Mouse (Mus musculus) heart, postnatal 10 days (tissue): Measurements from ENCODE around the gene Rac3. TPM values are rescaled to one million over a fixed set of nuclear protein-coding genes. Genes with fewer than 3 reads are reported as not detected.
"Not testable (repeated sequence)": the region's sequence is repeated elsewhere in the genome, so short reads cannot be mapped to it uniquely, and the experiment has no call there.

Experiments used
- DNase-seq, 2 experiments: peaks; one replicate each; pipeline ENCODE4 v3.0.0; 2021
- intact Hi-C: fragments of 180-260 bp; cut with DNase I; formaldehyde crosslinking; loops from one replicate; pipeline ENCODE4 v1.15.1; 2025
- total RNA-seq, 2 experiments: library from RNA; stranded (reverse); gene quantifications; 2 replicates each; pipeline ENCODE4 v1.2.3; 2021

The Rac3 gene
- 1 to 10 TPM; 1.4 to 1.7 TPM for total RNA-seq

DNA sequence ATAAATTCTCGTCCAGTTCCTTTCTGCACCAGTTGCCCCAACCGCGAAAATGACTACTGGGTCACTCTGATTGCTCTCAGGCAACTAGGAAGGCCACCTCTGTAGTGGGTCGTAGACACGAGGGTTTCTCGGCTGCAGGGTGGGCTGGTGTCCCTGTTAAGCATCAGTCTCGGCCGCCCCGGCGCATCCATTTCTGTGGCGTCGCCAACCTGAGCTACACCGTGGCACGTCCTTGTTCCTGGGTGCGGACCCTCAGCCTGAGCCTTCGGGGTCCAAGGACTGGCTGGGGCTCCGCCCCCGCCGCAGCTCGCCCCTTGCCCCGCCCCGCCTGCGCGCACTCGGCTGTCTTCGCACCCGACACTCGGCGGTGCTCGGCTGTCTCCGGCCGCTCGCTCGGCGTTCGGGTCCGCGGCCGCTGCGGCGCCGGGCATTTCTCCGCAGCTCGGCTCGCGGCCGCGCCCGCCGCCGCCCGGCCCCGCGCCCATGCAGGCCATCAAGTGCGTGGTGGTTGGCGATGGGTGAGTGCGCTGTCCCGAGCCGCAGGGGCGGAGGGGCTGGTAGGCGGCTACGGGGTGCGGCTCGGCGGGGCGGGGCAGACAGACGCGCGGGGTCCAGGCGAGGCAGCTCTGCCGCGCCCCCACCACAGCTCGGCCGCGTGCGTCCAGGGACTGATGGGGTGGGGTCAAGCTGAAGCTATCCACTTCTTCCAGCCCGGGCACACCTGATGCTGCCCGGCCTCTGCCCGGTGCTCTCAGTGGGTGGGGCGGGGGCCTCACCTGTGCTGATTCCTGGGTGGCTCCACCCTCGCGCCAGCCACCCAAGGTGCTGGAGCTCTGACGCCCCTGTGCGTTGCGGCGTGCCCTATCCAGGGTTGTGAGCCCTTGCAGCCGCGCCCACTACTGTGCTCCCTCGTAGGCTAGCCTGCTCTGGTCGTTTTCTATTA lies at the start of gene Rac3:
Gene Rac3, plus strand, starts transcription at position 347 of the 943 bp plus-strand sequence.
- intact Hi-C loops, result loop anchor here (2.0 to 10.0 kb wide), 2 partner anchors 25 to 323 kb away; no protein-coding TSS in a partner anchor
- peak; percentile 64 to 66 for DNase-seq

DNA sequence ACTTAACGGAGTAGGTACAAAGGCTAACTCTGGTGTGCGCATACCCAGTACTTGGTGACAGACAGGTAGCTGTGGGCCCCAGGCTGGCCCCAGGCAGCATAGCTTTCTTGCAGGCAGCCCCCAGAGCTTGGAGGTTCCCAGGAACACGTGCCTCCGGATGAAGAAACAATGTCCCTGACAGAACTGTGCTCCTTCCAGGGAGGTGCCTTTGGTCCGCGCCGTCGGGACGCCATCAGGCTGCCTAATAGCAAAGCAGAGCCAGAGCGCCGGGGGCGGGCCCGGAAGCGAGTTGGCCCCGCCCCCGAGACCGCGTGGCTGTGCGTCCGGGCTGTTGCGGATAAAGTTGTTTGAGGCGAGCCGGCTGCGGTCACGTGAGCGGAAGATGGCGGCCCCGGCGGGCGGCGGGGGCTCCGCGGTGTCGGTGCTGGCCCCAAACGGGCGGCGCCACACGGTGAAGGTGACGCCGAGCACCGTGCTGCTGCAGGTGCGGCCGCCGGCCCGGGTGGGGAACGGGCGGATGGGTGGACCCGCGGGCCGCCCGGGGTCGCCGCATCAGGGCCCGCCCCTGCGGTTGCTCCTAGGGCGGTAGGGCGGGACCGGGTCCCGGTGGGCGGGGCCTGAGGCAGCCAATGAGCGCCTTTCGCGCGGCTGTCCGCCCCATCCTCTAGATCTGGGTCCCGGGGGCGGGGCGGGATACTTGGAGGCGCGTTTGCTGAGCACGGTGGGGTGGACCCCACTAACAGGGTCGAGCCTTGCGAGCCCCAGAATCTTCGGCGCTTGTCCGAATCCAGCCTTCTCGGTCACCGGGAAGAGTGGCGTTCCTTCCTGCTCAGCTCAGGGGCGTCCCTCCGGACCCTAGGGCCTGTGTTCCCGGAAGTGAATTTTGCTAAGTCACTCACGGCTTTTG lies 48.3 kb upstream of the Rac3 start, which contains the start of gene Aspscr1:
Gene Aspscr1, plus strand, starts transcription at position 287 of the 907 bp plus-strand sequence.
- intact Hi-C loops, result no loop called here

DNA sequence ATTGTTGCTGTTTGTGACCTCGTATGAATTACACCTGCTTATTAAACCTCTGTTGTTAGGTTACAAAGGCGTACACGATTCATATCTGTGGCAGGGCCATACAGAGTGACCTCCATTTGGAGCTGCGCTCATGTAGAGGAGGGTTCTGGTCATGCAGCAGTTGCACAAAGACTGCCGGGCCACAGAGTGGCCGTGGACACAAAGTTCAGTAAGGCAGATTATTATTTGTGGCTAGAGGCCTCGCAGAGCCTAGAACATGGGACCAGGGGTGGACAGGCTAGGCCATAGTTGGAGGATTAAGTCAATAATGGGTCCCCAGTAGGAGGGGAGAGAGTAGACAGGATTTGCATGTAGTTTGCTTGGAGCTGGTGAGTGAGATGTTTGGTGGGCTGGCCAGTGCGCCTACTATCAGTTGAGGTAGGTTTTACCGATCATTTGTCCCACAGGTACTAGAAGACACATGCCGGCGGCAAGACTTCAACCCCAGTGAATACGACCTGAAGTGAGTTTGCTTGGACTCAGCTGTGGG lies 47.6 kb upstream of the Rac3 start:
- no peak for DNase-seq
- intact Hi-C loops, result no loop called here

More for the DNA sequence above, 48.3 kb upstream of the Rac3 start, which contains the start of gene Aspscr1:
- DNase-seq, result peak; percentile 95 to 97

DNA sequence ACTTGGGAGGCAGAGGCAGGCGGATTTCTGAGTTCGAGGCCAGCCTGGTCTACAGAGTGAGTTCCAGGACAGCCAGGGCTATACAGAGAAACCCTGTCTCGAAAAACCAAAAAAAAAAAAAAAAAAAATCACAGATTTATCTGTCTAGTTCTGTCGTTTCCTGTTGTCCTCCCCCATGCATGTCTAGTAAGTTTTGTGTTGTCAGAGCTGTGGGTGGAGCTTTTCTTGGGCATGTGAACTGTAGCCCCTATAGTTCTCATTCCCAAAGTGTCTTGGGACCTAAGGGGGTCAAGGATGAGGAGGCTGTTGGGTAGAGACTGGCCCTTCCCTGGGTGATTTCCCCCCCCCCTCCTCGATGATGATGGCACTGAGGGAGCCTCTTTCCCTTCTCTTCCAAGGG lies 45.4 kb upstream of the Rac3 start:
- intact Hi-C loops, result not testable (repeated sequence)

DNA sequence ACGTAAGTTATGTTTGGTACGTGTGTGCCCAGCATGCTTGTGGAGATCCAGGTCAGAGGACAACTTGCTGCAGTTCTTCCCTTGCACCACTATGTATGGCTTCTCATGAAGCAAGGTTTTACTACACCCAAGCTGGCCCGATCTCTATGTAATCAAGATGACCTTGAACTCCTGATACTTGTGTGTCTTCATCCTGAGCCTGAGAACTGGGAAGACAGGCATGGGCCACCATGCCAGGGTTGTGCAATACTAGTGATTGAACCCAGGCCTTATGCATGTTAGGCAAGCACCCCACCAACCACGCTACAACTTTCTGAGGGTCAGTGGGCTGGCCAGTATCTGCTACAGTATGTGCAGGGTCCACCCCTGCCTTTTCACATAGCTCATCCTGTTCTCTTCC lies 44.3 kb upstream of the Rac3 start:
- DNase-seq, result no peak
- intact Hi-C loops, result no loop called here

More for the DNA sequence above, 45.4 kb upstream of the Rac3 start:
- not testable (repeated sequence) for DNase-seq

DNA sequence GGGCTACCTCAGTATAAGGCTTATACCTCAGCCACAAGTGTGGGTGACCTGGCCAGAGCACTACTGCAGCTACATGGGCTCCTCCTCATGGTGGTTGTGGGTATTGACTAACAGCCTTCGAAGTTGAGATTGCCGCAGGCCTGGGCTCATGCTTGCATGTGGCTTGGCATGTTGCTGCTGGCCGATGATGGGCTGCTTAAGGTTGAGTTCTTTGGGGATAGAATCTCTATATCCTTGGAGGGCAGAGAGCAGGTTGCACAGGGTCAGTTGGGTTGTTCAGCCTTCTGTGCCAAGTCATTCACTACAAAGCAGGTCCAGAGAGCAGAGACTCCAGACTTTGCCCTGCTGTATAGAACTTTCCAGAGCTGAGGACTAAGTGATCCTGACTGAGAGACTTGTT lies 41.4 kb upstream of the Rac3 start:
- intact Hi-C loops, result loop anchor here (2.0 kb wide), 1 partner anchor 21 kb away; no protein-coding TSS in a partner anchor
- DNase-seq, result peak in 1 of 2 experiments; percentile 52

DNA sequence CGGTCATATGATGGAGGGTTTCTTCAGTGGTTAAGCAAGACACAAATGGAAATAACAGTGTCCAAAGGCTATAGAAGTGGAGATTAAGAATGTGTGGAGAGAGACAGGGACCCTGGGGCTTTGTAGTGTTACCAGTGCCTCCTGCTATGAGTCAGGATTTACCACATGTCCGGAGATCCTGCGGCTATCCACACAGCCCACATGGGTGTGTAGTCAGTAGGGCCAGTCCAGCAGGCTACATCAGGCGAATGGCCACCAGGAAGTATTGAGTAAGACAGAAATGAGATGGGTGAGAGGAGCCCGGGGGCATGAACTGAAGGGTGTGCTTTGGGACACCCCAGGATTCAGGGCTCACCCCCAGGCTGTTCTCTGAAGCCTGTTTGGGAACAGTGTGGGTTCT lies 38.6 kb upstream of the Rac3 start:
- intact Hi-C loops, result no loop called here
- no peak for DNase-seq

DNA sequence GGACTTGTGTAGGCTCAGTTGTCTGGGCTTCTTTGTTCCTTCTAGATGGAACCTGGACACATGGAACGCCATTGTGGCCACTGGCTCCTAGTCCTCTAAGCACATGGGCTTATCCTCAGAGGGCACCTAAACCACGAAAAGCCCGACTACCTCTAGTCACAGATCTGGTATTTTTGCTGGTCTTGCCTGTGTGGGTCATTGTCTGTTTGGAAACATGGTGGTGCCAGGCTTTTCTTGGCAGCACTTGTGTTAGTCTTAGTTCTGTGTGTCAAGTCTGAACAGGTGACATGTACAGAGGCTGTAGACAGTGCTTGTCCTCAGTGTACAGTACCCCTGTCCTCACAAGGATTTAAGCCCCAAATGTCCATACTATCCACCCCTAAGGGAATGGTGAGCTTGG lies 37.7 kb upstream of the Rac3 start:
- intact Hi-C loops, result no loop called here
- no peak for DNase-seq

DNA sequence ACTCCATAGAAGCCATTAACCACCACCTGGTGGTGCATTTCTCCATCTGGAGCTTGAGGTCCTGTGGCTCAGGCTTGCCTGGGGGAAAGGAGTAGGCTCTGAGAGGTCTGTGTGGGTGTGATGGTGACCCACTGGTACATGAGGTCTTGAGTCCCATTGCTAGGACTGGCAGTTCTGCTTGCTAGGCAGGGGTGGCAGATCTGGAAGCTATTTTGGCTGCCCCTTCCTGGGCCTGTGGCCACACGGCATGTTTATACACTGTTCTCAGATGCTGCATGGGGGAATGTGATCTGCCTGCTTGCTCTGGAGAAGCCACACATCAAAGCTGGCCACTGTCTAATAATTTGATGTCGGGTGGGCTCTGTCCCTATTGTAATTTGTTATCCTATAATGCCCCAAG lies 37.2 kb upstream of the Rac3 start:
- DNase-seq, result no peak
- intact Hi-C loops, result no loop called here

DNA sequence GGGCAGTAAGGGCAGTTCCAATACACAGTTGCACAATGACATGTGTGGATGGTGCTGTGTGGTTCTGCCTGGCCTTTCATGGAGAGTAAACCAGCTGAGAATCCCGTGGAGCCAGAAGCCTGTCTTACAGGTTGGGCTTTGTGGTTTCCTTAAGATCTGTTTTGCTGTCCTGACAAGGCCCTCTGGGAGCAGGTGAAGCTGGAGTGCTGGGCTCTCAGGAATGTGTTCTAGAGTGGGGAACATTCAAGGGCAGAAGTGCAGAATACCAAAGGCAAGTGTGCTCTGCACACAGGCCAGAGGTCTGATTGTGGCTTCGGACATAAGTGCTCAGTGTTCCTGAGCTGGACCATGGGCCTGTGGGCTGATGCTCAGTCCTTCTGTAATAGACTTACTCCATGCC lies 36.6 kb upstream of the Rac3 start:
- intact Hi-C loops, result no loop called here
- DNase-seq, result no peak

DNA sequence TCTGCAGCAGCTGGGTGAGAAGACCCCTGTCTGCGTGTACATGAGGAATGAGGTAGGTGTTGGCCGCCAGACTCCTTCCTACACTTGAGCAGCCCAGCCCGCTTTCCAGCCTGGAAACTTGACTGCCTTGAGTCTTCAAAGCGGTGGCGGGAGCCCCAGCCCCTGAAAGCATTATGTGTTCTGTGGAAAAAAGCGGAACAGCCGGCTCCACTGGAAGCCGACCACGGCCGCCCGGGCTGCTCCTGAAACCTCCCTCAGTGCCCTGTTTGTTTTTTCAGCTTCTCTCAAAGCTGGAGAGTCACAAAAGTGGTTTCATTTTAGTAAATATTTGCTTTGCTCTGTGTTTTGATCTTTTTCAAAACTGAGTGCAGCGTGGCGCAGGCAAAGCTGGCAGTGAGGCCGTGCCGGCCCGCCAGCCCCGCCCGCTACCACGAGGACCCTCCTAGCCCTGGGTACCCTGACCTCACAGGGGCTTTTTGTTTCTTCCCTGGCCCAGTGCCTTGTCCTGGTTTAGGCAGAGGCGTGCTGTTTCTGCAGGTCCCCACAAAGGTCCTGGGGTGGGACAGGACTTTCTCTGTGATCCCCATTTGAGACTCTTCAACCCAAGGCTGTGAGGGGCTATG lies 34.5 kb upstream of the Rac3 start:
- no peak for DNase-seq
- intact Hi-C loops, result no loop called here

DNA sequence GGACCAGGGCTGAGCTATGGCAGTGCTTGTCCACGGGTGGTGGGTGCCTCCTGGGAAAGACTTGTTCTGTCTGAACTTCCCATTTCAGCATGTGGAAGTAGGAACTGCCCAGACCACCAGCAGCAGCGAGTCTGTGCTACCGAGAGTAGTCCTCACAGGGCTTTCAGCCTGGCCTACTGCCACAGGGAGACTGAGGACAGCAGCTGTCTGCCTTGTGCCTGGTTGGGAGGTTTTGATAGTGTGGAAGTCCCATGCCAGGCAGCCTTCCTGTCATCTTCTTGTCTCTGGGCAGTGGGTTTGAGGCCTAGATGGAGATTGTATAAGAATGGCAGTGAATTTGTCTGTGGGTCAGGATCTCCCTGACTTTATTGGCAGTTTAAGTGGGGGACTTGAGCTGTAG lies 31.9 kb upstream of the Rac3 start:
- no peak for DNase-seq
- intact Hi-C loops, result no loop called here

DNA sequence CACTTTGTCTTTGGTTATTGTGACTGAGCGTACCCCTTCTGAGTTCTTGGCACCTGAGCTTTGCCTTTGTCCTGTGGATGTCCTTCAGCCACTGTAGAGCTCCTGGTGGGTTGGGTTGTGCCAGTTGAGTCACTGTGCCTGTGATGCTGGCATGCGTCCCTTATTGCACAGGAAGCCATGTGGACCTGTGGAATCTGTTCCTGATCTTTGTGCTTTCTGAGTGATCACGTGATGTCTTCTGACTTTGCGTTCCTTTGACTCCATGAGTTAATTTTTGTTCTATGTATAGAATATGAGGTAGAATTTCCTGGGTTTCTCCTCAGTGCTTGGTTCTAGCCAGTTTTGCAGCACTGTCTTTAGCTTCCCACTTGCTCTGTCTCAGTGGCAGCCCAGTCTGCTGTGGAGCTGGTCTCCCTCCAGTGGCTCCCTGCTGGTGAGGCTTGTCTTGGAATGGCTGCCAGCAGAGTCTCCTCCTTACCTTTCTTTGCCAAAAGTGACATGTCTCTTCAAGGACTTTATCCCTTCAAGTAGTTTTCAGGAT lies 28.7 kb upstream of the Rac3 start:
- intact Hi-C loops, result no loop called here
- peak; percentile 45 to 54 for DNase-seq

DNA sequence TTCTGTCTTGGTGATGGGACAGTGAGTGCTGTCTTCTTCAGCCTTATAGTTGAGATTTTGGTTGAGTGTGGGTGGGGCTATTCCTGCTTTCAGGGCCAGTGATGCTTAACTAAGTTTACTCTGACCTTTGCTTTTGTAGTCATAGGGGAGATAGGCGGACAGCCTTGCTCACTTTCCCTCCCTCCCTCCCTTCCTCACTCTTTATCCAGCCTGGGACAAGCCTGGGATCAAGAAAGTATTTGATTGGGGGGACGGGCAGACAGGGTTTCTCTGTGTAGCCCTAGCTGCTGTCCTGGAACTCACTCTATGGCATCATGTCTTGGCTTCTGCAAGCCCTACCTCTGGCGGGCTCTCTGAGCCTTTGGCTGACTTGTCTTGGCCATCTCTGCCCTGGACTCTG lies 27.8 kb upstream of the Rac3 start:
- intact Hi-C loops, result no loop called here
- DNase-seq, result no peak

DNA sequence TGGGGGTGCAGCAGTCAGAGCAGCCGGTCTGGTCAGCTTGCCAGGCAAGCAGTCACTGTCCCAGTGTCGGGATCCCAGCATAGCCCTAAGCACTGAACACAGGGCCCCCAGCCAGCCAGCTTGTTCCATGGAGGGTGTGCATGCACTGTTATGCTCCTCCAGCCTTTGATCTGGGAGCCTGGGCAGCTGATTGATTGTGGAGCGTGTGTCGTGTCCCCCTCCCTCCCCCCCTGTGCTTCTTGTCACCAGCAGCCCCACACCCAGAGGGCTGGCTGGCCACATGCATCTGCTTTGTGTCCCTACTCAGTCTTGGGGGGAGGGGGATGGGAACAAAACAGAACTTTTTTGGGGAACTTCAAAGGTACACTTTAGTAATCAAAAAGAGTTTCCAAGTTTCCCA lies 26.1 kb upstream of the Rac3 start:
- no peak for DNase-seq
- intact Hi-C loops, result no loop called here

DNA sequence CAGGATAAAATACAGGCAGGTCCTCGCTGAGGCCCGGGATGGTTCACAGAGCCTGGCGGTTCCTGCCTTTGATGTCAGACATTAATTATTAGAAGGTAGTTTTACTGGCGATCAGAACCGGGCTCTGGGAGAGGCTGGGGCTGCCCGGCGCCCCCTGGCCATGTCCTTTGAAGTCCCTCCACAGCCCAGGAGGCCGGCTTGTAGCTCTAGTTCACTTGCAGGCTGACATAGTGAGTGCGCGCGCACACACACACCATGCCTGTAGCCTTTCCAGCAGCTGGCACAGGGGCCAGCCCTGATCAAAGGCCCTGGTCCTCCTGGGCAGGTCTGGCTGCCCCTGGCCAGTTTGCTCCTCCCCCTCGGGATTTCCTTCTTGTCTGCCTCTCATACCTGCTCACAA lies 25.6 kb upstream of the Rac3 start:
- no peak for DNase-seq
- intact Hi-C loops, result no loop called here

DNA sequence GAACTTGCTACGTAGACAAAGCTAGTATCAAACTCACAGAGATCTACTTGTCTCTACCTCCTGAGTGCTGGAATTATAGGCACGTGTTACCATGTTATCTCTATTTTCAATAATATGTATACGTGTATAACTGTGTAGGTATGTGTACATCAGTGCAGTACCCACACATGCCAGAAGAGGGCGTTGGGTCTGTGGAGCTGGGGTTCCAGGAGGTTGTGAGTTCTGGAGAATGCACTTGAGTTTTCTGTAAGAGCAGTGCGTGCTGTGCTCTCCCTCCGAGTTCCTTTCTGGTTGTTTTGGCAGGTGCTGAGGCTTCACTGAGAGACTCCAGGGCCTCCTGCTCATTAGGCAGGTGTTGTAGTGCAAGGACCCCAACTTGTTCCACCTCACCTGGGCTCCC lies 24.7 kb upstream of the Rac3 start:
- DNase-seq, result no peak
- intact Hi-C loops, result no loop called here

DNA sequence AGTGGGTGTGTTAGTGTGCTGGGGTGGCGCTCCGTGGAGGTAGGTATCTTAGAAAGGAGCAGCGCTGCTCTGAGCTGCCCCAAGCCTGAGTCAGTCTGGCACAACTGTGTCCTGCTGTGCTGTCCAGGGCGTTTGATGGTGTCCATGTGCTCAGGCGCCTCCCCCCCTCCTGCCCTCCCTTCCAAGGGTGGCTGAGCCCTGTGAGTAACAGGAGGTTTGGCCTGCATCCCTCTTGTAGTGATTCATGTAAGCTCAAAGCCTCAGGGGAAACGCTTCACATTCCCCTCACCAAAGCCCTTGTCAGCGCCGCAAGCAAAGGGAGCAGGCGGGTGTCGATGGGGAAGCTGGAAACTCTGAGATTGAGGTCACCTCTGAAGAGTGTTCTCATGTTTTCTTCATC lies 23.5 kb upstream of the Rac3 start:
- intact Hi-C loops, result no loop called here
- peak; percentile 77 to 81 for DNase-seq

DNA sequence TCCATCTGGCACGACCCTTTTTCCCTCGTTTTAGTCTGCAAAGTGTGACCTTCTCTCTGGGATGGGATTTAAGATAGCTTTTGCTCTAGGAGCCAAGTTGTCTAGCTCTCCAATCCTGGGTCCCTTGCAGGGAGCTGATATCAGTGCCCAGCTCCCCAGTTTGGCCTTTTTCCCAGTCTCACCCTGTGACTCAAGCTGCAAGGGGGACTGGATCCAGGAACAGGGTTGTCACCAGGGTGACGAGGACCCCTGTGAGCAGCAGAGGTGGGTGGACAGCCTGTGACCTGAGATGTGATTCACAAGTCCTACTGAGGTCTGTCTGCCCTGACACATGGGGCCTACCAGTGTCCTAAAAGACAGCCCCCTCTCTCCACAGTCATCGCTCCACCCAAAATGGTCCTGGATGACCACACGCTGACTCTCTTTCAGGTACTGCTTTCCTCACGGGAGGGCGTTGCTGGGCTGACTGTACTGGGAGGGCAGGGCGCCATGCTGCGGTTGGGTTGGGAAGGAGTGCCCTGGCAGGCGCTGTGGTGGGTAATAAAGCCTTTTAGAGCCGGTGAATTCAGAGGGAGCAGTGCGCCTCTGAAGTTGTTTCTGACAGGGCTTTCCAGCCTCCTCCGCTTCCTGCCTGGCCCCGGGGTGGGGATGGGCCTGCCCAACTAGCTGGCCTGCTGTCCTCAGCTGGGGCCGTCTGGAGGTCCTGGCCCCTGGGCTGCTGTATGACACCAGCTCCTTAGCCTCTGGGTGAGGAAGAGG lies 17.4 kb upstream of the Rac3 start:
- intact Hi-C loops, result no loop called here
- peak; percentile 33 to 58 for DNase-seq
